Comparison of ENCODE assay signal across 8 mouse cellular contexts in genomic region chr3:90623435-90624071, GRCm38 (mm10). TPM values are rescaled to one million over a fixed set of nuclear protein-coding genes. Genes with fewer than 3 reads are reported as not detected.
A peak's percentile ranks its signal among the peaks of the same experiment; 100 is the strongest.
DNase-seq lines count a peak whose midpoint lies in the region; ATAC-seq lines count a peak whose summit lies in the region.

No protein-coding gene starts in this region.

- intact Hi-C loops in gastrocnemius, postnatal 14 days (cut with DNase I; ENCODE audit: low total_unique reads), result no loop called here
- intact Hi-C loops in gastrocnemius, postnatal 36 days (cut with DNase I), result no loop called here

- no peak overlapping the region for H3K4me2 ChIP-seq in embryonic facial prominence, embryonic 14.5 days (ENCODE audit: low read depth, low read length)
- no peak overlapping the region for H3K4me2 ChIP-seq in stomach, embryonic 16.5 days (ENCODE audit: low read depth, low read length)

- ATAC-seq in embryonic facial prominence, embryonic 14.5 days (ENCODE audit: low read depth), result peak; percentile 87
- ATAC-seq in inflammation-experienced regulatory T-cells, adult 6 months, result peak; percentile 83
- peak; percentile 23; the same call in 1 of the 2 replicates for ATAC-seq in stomach, embryonic 16.5 days (ENCODE audit: insufficient read depth, low FRiP score)

- peaks cover 8% of the 10 kb centered on the region; the same call in 1 of the 2 replicates for H3K4me1 ChIP-seq in embryonic facial prominence, embryonic 14.5 days (ENCODE audit: control insufficient read depth, insufficient read depth, low read length)
- H3K4me1 ChIP-seq in stomach, embryonic 16.5 days (ENCODE audit: control insufficient read depth, insufficient read depth, low read length), result peaks cover 22% of the 10 kb centered on the region

- H3K27ac ChIP-seq in embryonic facial prominence, embryonic 14.5 days (replicated peaks; ENCODE audit: low read depth, low read length), result no peak overlapping the region
- peak overlapping the region; percentile 75 for H3K27ac ChIP-seq in stomach, embryonic 16.5 days (ENCODE audit: low read length)

- H3K4me3 ChIP-seq in embryonic facial prominence, embryonic 14.5 days (ENCODE audit: low read depth, low read length), result no peak overlapping the region
- no peak overlapping the region for H3K4me3 ChIP-seq in stomach, embryonic 16.5 days (replicated peaks; ENCODE audit: low read length)

- peak; percentile 63 for DNase-seq in gastrocnemius, postnatal 14 days
- no peak for DNase-seq in gastrocnemius, postnatal 36 days
- DNase-seq in MN1 (ENCODE audit: low spot score), result peak; percentile 93
- peak; percentile 91 for DNase-seq in embryonic facial prominence, embryonic 14.5 days (ENCODE audit: low spot score)
- DNase-seq in lung, postnatal 14 days, result peak; percentile 72
- DNase-seq in left cerebral cortex, adult 8-10 months (ENCODE audit: low spot score in 2 of 2), result no peak

- H3K36me3 ChIP-seq in embryonic facial prominence, embryonic 14.5 days (ENCODE audit: control insufficient read depth, insufficient read depth, low read length), result no peaks in the 10 kb centered on the region
- H3K36me3 ChIP-seq in stomach, embryonic 16.5 days (ENCODE audit: control insufficient read depth, insufficient read depth, low read length), result no peaks in the 10 kb centered on the region

- H3K27me3 ChIP-seq in embryonic facial prominence, embryonic 14.5 days (replicated peaks; ENCODE audit: control insufficient read depth, insufficient read depth, low read length), result no peaks in the 10 kb centered on the region
- no peaks in the 10 kb centered on the region for H3K27me3 ChIP-seq in stomach, embryonic 16.5 days (ENCODE audit: control insufficient read depth, insufficient read depth, low read length)

- H3K9ac ChIP-seq in embryonic facial prominence, embryonic 14.5 days (ENCODE audit: low read depth, low read length), result no peak overlapping the region
- peak overlapping the region; percentile 25; the same call in 1 of the 2 replicates for H3K9ac ChIP-seq in stomach, embryonic 16.5 days (ENCODE audit: low read length)

- H3K9me3 ChIP-seq in embryonic facial prominence, embryonic 14.5 days (ENCODE audit: control insufficient read depth, low read length), result no peaks in the 10 kb centered on the region
- no peaks in the 10 kb centered on the region for H3K9me3 ChIP-seq in stomach, embryonic 16.5 days (replicated peaks; ENCODE audit: control insufficient read depth, low read length)

- WGBS in embryonic facial prominence, embryonic 14.5 days, result 9% methylated on average over 2 of the region's 2 CpGs
- 12% methylated on average over 2 of the region's 2 CpGs for WGBS in stomach, embryonic 16.5 days

RNA-seq across cellular contexts. Expression of gene S100a6, which starts 10.9 kb away (rescaled TPM):
- total RNA-seq in gastrocnemius, postnatal 14 days (2021), result 10 to 100 TPM; 69.9 to 95.9 TPM
- 10 to 100 TPM; 61.9 to 77.2 TPM for total RNA-seq in gastrocnemius, postnatal 36 days (2021)
- polyA plus RNA-seq in embryonic facial prominence, embryonic 14.5 days (2014; fragmentation: Nextera tagmentation; extraction: Ambion mirVana), result 190 and 334 TPM in 2 replicates
- polyA plus RNA-seq in inflammation-experienced regulatory T-cells, adult 6 months (2017; shearing (Covaris generic)), result 1,000 to 10,000 TPM in 1 of 3 experiments, 100 to 1,000 TPM in 2; 212 to 1,342 (median 247) TPM
- polyA plus RNA-seq in stomach, embryonic 16.5 days (2015; fragmentation: Nextera tagmentation; extraction: Ambion mirVana), result 820 and 892 TPM in 2 replicates
- 10 to 100 TPM; 24.1 to 52.2 (median 38.7) TPM for total RNA-seq in left cerebral cortex, adult 8-10 months (2022)

RNA-seq across cellular contexts. Expression of gene S100a5, which starts 15.2 kb away (rescaled TPM):
- not detected for total RNA-seq in gastrocnemius, postnatal 14 days (2021)
- total RNA-seq in gastrocnemius, postnatal 36 days (2021), result under 1 TPM in 1 of 2 experiments, not detected in 1; 0.72 TPM
- 1.6 TPM in 1 of 2 replicates, not detected in the other for polyA plus RNA-seq in embryonic facial prominence, embryonic 14.5 days (2014; fragmentation: Nextera tagmentation; extraction: Ambion mirVana)
- polyA plus RNA-seq in inflammation-experienced regulatory T-cells, adult 6 months (2017; shearing (Covaris generic)), result not detected
- polyA plus RNA-seq in stomach, embryonic 16.5 days (2015; fragmentation: Nextera tagmentation; extraction: Ambion mirVana), result 4.5 and 5.2 TPM in 2 replicates
- total RNA-seq in left cerebral cortex, adult 8-10 months (2022), result 1 to 10 TPM in 1 of 4 experiments, not detected in 3; 1.1 TPM

RNA-seq across cellular contexts. Expression of gene S100a4, which starts 20.0 kb away (rescaled TPM):
- total RNA-seq in gastrocnemius, postnatal 14 days (2021), result 10 to 100 TPM; 11.1 to 16.5 TPM
- 10 to 100 TPM; 16.4 to 16.5 TPM for total RNA-seq in gastrocnemius, postnatal 36 days (2021)
- polyA plus RNA-seq in embryonic facial prominence, embryonic 14.5 days (2014; fragmentation: Nextera tagmentation; extraction: Ambion mirVana), result 16.8 and 22.9 TPM in 2 replicates
- polyA plus RNA-seq in inflammation-experienced regulatory T-cells, adult 6 months (2017; shearing (Covaris generic)), result 100 to 1,000 TPM in 1 of 3 experiments, 10 to 100 TPM in 2; 65.2 to 589 (median 72.0) TPM
- 12.5 and 15.1 TPM in 2 replicates for polyA plus RNA-seq in stomach, embryonic 16.5 days (2015; fragmentation: Nextera tagmentation; extraction: Ambion mirVana)
- 1 to 10 TPM; 2.5 to 5.5 (median 4.9) TPM for total RNA-seq in left cerebral cortex, adult 8-10 months (2022)

RNA-seq across cellular contexts. Expression of gene Gm42674, which starts 21.8 kb away (rescaled TPM):
- total RNA-seq in gastrocnemius, postnatal 14 days (2021), result not detected
- total RNA-seq in gastrocnemius, postnatal 36 days (2021), result not detected
- not detected in 2 replicates for polyA plus RNA-seq in embryonic facial prominence, embryonic 14.5 days (2014; fragmentation: Nextera tagmentation; extraction: Ambion mirVana)
- polyA plus RNA-seq in inflammation-experienced regulatory T-cells, adult 6 months (2017; shearing (Covaris generic)), result not detected
- not detected in 2 replicates for polyA plus RNA-seq in stomach, embryonic 16.5 days (2015; fragmentation: Nextera tagmentation; extraction: Ambion mirVana)
- total RNA-seq in left cerebral cortex, adult 8-10 months (2022), result not detected

RNA-seq across cellular contexts. Expression of gene S100a7a, which starts 30.3 kb away (rescaled TPM):
- total RNA-seq in gastrocnemius, postnatal 14 days (2021), result under 1 TPM in 1 of 2 experiments, not detected in 1; 0.16 TPM
- under 1 TPM in 1 of 2 experiments, not detected in 1; 0.28 TPM for total RNA-seq in gastrocnemius, postnatal 36 days (2021)
- polyA plus RNA-seq in embryonic facial prominence, embryonic 14.5 days (2014; fragmentation: Nextera tagmentation; extraction: Ambion mirVana), result 0.84 TPM in 1 of 2 replicates, not detected in the other
- polyA plus RNA-seq in inflammation-experienced regulatory T-cells, adult 6 months (2017; shearing (Covaris generic)), result not detected
- polyA plus RNA-seq in stomach, embryonic 16.5 days (2015; fragmentation: Nextera tagmentation; extraction: Ambion mirVana), result 9.8 and 29.5 TPM in 2 replicates
- 1 to 10 TPM in 2 of 4 experiments, under 1 TPM in 2; 0.38 to 1.1 (median 0.91) TPM for total RNA-seq in left cerebral cortex, adult 8-10 months (2022)

Comparison
In these comparisons a context has a peak if more than half of its experiments do, and no peak if none do; other contexts are left out.
1. DNase-seq: peak in gastrocnemius, postnatal 14 days (single experiment), MN1 (single experiment), embryonic facial prominence, embryonic 14.5 days (single experiment) and lung, postnatal 14 days (single experiment); none in gastrocnemius, postnatal 36 days (0 of 2) and left cerebral cortex, adult 8-10 months (0 of 2).
2. ATAC-seq: peak in every context shown above with its lines; median percentile 87 in embryonic facial prominence, embryonic 14.5 days; 83 in inflammation-experienced regulatory T-cells, adult 6 months; 23 in stomach, embryonic 16.5 days.